Mouse (Mus musculus) megakaryocyte, embryonic 14.5 days (primary cell): Measurements from ENCODE around the gene Grm5. TPM values are rescaled to one million over a fixed set of nuclear protein-coding genes. Genes with fewer than 3 reads are reported as not detected.

Experiments used
- H3K27me3 ChIP-seq: replicated peaks from 2 replicates; pipeline ENCODE3; 2012; ENCODE audit warnings: inconsistent platforms
- H3K36me3 ChIP-seq: replicated peaks from 2 replicates; pipeline ENCODE3; 2012; ENCODE audit warnings: low read length, inconsistent platforms, mixed read lengths
- H3K4me1 ChIP-seq: 2 replicates; pipeline ENCODE4 v1.6.1; 2012; ENCODE audit warnings: inconsistent platforms
- H3K4me3 ChIP-seq: replicated peaks from 2 replicates; pipeline ENCODE3; 2012; ENCODE audit warnings: moderate library complexity, mild to moderate bottlenecking, inconsistent platforms
- H3K9me3 ChIP-seq: 2 replicates; pipeline ENCODE4 v1.6.1; 2012; ENCODE audit warnings: inconsistent platforms
- FLI1 ChIP-seq: IDR thresholded peaks from 2 replicates; pipeline ENCODE4 v1.6.1; 2012; ENCODE audit warnings: low read length, inconsistent platforms, mixed read lengths
- GATA1 ChIP-seq: IDR thresholded peaks from 3 replicates; pipeline ENCODE4 v1.6.1; 2012; ENCODE audit warnings: mixed read lengths, low read length, inconsistent platforms, borderline replicate concordance
- polyA plus RNA-seq: library from polyadenylated mRNA; stranded (reverse); fragments of >175 nt; gene quantifications from 2 replicates; pipeline ENCODE4 v1.2.3, GENCODE M21; 2012; ENCODE audit warnings: low replicate concordance; ENCODE audit not compliant: insufficient read depth

The Grm5 gene
- polyA plus RNA-seq, 1 experiment, result not detected

- Histone ChIP-seq H3K4me1 (peaks cover 9% of the 10 kb centered on the region; the same call in 1 of the 2 replicates), H3K9me3 (peaks cover 10% of the 10 kb centered on the region; the same call in 1 of the 2 replicates), H3K4me3 (peak overlapping the region; percentile 82), H3K36me3 (no peaks in the 10 kb centered on the region), H3K27me3 (peaks cover 16% of the 10 kb centered on the region)
- no peak for TF ChIP-seq GATA1
- no peak for TF ChIP-seq FLI1
Measured at GRCm38 (mm10) chr7:88129536-88130487, 545.8 kb downstream of the Grm5 start.

DNA sequence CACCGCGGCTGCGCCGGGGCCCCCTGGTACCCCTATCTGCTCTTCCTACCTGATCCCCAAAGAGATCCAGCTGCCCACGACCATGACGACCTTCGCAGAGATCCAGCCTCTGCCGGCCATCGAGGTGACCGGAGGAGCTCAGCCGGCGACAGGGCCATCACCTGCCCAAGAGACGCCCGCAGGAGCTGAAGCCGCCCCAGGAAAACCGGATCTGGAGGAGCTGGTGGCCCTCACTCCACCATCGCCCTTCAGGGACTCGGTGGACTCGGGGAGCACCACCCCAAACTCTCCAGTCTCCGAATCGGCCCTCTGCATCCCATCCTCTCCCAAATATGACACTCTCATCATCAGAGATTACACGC, 546.5 kb downstream of the Grm5 start:
- Histone ChIP-seq H3K9me3 (peaks cover 10% of the 10 kb centered on the region; the same call in 1 of the 2 replicates), H3K27me3 (peaks cover 16% of the 10 kb centered on the region), H3K36me3 (no peaks in the 10 kb centered on the region), H3K4me1 (peaks cover 9% of the 10 kb centered on the region; the same call in 1 of the 2 replicates), H3K4me3 (peak overlapping the region; percentile 82)
- TF ChIP-seq FLI1, result no peak

DNA sequence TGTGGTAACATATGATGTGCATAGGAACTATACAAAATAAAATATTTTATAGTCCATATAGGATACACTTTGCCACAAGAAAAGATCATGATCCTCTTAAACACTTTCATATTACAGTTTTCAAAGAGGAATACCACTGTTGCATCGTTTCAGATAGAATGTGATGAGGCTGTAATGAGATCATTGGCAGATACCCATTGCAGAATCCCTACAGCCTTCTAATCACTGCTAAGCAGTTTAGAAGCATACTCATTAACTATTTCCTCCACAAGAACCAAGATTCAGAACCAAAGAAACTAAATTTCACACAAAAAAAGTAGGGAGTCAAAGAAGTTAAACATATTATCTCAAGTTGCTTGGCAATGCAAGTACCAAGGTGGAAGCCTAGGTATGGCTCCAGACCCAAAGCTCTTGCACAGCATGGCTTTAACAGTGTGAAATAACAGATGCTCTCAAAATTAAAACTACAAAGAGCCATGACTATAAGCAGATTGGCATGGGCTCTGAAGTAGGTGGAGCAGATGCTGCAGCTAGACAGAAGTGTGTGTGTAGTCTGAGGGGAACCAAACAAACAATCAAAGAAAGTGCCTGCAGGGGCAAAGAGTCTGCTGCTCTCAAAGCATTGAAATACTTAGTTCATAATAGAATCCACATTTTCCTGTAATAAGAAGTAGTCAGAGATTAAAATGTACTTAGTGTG, 575.7 kb downstream of the Grm5 start:
- TF ChIP-seq FLI1 (no peak), GATA1 (no peak)
- Histone ChIP-seq H3K4me1 (no peaks in the 10 kb centered on the region), H3K9me3 (no peaks in the 10 kb centered on the region), H3K4me3 (no peak overlapping the region), H3K27me3 (no peaks in the 10 kb centered on the region), H3K36me3 (no peaks in the 10 kb centered on the region)

- no peaks in the 10 kb centered on the region for H3K27me3 ChIP-seq
- H3K9me3 ChIP-seq, result no peaks in the 10 kb centered on the region
- no peaks in the 10 kb centered on the region for H3K4me1 ChIP-seq
- no peak overlapping the region for H3K4me3 ChIP-seq
- no peaks in the 10 kb centered on the region for H3K36me3 ChIP-seq
- TF ChIP-seq GATA1, result no peak
- TF ChIP-seq FLI1, result no peak
Measured at GRCm38 (mm10) chr7:88161586-88161985, 577.6 kb downstream of the Grm5 start.

Other genes starting within 250 kb of the Grm5 start
- not detected in 2 replicates for gene Tyr, start 90.7 kb upstream of the Grm5 start, polyA plus RNA-seq